Mouse (Mus musculus) left cerebral cortex, adult 11 months (tissue): ENCODE results near the gene C1qtnf6.

ENCODE experiments used
- DNase-seq: peaks from one replicate; pipeline ENCODE4 v3.0.0; 2022; ENCODE audit warnings: low spot score

C1qtnf6 gene

DNA sequence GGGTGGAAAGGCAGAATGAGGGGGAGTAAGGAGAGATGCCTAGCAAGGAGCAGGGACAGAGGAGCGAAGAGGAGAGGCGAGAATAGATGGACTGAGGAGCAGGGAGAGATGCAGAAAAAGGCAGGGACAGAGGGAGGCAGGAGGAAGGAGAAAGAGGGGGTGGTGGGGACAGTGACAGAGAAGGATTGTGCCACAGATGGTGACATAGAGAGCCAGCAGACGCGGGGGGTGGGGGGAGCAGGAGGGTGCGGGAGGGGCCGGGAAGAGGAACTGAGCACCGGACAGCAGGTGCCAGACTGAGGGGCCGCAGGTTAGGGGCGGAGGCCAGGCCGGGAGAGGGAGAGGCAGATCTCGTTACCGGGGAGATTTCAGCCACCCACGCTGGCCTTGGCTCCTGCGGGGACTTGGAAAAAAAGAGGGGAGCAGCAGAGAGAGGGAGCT lies 13.4 kb upstream of the C1qtnf6 start, which contains the start of gene Sstr3:
Gene Sstr3 (minus strand): TSS at position 125 of the 441 bp plus-strand sequence.
- DNase-seq = no peak

DNA sequence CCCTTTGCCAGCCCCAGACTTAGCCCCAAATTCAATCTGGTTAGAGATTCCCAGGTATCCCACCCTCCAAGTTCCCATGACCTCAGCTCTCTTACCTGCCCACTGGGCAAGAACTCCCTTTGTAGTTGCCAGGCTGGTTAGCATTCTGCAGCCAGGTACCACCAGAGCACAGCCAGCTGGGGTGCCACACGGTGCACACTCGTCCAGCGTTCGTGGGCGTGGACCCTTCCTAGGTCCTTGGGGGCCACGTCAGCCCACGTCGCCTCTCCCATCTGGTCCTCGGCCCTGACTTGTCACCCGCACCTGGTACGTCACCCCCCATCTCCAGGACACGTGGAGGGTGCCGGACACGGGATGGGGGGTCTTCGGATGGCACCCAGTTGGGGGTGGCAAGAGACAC lies 12.8 kb upstream of the C1qtnf6 start:
- DNase-seq = no peak

DNA sequence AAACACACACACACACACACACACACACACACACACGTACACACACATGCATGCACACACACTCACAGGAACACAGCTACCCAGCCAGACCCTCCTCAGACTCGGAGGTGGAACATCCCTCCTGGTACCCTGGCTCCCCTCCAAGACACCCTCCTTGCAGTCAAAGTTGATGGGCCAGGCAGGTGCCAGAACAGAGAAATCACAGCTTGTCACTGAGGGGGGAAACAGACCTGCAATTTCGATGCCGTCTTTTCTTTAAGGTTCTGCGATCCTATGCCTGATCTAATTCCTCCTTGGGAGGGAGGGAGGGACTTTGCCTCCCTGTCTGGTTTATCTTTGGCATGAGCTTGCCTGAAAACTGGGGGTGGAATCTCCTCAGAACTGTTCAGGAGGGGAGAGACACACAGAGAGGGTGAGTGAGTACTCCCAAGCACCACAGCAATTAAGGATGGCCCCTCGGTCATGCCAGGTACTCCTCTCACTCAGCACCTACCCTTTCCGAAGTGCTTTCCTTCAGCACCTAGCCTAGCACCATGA lies 11.6 kb upstream of the C1qtnf6 start:
- no peak for DNase-seq

DNA sequence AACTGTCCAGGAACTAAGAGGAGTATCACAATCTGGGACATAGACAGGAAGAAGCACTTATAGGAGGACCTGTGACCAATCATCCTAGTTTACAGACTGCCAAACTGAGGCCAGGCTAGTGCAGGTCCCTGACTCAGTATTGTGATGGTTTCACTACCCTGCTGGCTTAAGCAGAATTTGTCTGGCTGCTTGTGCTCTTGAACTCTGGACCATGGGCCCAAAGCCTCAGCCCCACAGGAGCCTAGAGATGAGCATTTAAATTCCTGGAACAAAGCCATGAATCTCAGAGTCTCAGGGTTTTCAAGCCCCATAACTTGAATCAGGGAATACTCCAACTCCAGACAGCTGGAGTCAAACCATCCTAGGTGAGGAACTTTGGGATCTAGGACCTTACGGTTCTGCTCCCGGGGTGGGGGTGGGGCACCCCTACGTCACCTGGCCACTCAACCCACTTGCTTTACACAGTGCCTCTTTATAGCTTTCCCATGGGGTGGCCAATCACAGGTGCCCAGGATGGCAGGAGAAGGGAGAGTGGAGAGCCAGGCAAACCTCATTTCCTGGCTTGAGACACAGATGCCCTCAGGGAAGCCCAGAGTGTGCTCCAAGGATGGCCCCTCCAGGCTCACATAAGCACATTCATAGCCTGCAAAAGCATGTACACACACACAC lies 11.0 kb upstream of the C1qtnf6 start:
- DNase-seq = no peak

GRCm38 (mm10) chr15:78541606-78542005 lies 10.4 kb upstream of the C1qtnf6 start:
- no peak for DNase-seq

- no peak for DNase-seq
Measured at GRCm38 (mm10) chr15:78541036-78541435, 9.8 kb upstream of the C1qtnf6 start.

- no peak for DNase-seq
Measured at GRCm38 (mm10) chr15:78535723-78536421, 4.7 kb upstream of the C1qtnf6 start.

DNA sequence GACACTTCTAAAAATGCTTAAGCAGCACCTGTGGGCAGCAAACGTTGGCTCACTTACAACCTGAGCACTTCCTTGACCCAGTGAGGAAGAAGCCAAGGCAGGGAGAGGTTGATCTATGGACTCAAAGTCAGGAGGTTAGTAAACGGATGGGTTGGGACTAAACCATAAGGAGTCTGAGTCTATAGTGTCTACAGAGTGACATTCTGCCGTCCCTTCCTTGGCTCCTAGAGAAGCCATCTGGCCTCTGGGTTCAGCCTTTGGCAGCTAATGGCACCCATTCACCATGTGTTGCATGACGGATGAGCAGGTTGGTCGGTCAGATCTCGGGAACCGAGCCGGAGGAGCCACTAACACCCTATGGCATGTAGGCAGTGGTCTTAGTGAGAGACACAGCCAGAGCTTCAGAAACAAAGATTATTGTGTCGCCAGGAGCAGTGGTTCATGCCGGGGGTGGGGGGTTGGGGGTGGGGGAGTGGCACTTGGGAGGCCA lies 2.2 kb upstream of the C1qtnf6 start:
- no peak for DNase-seq

DNA sequence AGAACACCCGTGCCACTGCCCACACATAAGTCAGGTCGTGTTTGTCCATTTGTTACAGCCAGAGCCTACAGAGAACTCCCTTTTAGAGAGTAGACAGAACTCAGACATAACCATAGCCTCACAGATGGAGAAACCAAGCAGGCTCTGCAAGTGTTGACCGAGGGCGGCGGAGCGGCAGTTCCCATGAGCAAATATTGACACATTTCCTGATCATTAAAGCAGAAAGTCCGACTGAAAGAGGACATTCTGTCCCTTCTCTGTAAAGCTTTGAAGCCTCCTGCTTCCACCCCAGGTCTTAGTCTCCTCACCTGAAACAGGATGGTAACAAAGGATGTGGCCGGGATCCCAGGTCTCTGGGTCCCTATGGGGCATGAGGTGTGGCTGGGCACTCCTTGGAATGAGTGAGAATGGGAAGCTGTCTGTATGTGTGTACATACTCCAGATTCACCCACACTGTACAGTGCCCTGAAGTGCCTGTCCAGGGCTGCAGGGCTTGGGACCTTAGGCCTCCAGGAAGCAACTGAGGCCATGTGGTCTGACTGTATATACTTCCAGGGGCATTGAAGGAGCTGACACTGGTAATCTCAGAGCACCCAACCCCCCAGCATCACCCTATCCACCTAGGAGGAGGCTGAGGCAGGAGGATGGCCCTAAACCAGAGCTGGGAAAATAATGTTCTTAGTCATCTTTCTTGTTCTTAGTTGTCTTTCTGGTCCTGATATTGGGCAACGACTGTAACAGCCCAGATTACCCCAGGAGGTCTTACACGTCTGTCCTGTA lies 1.5 kb upstream of the C1qtnf6 start:
- no peak for DNase-seq

- peak; percentile 99 for DNase-seq
Measured at GRCm38 (mm10) chr15:78531901-78532469, 769 bp upstream of the C1qtnf6 start.

- no peak for DNase-seq
Measured at GRCm38 (mm10) chr15:78531451-78531720, 170 bp upstream of the C1qtnf6 start.

GRCm38 (mm10) chr15:78530141-78530540 lies 1.1 kb downstream of the C1qtnf6 start:
- no peak for DNase-seq

DNA sequence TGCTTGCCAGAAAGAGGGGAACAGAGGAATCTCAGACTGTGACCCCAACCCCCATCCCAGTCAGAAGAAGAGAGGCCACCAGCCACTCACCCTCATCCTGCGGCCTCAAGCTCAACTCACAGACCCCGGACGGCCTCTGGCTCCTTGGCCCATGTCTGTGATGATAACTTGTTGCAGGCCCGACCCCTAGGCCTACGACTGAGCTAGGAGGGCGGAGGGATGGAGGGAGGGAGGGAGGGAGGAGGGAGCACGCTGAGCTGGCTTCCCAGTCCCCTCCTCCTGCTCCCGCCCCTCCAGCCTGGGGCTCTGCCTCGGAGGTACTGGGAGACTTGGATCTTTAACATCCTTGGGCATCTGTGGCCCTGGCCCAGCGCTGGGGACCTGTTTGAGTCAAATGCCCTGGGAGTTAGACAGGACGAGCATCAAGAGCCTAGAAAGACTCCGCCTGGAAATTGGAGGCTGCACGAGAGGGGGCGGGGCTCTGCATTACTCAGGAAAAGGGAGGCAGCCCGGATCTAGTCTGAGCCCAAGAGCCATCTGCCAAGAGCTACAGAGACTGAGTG lies 1.7 kb downstream of the C1qtnf6 start:
- no peak for DNase-seq

DNA sequence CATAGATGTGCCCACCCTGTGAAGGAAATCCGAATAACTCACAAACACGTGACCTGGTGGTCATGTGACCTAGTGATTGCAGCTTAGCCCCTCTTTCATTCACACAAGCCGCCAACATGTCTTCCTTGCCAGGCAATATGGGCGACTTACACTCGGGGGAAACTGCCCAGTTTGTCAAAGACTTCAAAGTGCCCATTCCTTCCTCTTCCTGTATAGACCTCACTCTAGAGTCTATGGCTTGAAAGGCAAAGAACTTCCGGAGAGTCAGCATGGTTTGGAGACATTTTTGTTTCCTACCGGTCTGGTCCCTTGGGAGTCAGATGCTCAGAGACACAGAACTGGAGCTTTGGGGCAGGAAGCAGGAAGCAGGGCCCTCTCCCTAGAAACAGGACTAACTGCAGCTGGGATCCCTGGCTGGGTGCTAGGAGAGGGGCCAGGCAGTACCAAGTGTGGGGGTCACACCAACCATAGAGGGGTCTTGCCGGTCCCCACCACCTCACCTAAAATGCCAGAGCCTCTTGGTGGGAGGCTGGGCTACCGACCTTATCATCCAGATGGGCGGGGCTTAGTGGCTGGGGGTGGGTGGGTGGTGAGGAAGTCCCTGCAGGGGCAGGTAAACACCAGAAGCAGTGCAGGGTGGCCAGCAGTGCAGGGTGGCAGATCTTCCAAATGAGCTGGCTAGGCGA lies 2.3 kb downstream of the C1qtnf6 start:
- DNase-seq = no peak

GRCm38 (mm10) chr15:78527973-78528372 lies 3.2 kb downstream of the C1qtnf6 start:
- no peak for DNase-seq

- no peak for DNase-seq
Measured at GRCm38 (mm10) chr15:78524163-78524562, 7.1 kb downstream of the C1qtnf6 start.

DNA sequence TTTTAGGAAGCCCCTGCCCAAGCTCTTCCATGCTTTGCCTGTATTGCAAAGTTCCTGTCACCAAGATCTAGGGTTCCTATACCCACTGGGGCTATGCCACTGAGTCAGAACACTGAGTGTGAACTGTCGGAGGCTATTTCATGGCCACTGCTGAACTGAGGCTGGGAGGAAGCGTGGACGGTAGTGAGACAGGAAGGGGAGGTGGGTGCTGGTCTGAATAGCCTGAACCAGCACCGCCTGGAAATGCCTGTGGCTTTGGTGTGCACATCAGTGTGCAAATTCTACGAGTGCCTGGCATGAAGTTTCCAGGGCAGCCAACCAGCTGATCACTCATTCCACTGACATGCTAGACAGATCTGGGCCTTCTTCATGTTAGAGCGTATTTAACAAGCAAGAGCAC lies 9.3 kb downstream of the C1qtnf6 start:
- no peak for DNase-seq

DNA sequence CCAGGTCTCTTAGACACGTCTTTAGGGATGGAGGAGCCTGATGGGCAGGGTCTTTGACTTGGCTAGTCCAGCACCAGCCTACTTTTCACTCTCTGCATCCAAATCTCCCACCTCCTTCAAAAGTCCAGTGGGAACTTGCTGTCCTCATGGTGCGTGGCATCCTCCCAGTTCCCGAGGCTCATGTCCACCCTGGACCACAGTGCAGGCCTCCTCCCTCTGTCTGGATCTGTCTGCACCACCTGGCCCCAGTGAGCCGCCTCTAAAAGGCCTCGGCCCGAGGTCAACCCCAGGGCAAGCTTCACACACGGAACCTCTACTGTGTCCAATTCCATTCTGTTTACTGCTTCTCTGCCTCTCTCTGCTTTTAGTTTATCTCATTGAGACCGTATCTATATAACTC lies 9.9 kb downstream of the C1qtnf6 start:
- DNase-seq = no peak

DNA sequence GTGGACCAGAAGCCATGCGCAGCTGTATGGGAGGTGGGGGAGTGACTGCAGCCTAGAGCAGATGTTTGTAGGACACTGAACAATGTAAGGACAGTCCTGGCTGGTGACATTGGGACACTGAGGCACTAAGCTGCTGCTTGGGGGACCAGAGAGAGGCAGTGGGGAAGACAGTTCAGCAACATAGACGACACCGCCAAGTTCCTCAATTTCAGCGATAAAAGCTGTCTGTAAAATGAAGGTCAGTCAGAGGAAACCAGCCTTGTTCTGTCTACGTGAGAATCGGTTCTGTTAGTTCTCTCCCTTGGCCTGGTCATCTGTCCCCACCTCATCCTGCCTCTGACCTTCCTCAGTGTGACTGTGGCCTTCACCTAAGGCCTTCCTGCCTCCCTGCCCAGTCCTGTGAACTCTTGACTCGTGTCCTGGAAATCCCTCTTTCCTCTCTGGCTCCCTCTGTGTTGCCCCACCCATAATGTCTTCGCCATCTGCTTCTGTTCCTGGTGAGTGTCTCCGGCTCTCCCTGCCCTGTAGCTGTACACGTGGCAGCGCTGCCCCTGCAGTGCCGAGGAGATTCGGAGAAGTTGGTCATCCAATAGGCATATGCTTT lies 11.0 kb downstream of the C1qtnf6 start:
- DNase-seq = no peak

DNA sequence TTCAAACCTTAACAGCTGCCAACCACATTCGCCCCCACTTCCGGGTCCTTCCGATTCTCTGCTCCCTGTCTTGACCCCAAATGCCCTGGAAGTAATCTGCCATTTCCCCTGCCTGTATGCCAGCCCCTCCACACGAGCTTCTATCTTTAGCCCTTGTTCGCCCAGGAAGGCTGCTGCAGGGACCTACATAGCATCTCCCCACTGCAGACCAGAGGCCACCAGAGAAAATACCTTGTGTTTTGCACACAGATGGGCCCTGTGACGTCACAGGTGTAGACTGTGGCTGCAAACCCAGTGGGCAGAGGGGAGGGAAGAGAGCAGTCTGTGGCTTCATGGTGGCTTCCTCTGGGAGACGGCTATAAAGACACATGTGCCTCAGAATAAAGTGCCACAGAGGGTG lies 13.0 kb downstream of the C1qtnf6 start:
- DNase-seq = no peak

GRCm38 (mm10) chr15:78515759-78516158 lies 15.5 kb downstream of the C1qtnf6 start:
- DNase-seq = no peak
